In genomic region chr7:44645951-44646350, GRCm38 (mm10) we compare ENCODE assay signal across 9 mouse cellular contexts. TPM values are rescaled to one million over a fixed set of nuclear protein-coding genes. Genes with fewer than 3 reads are reported as not detected.
DNase-seq lines count a peak whose midpoint lies in the region.
"Had no signal": no experiment of that assay in that cellular context is flagged by ENCODE, and none has a peak within 500 bp of the region (broad histone marks: within the 10 kb centered on the region; RNA-seq: fewer than 3 reads in every experiment).

No protein-coding gene starts in this region.

- peak; percentile 5 for DNase-seq in embryo, embryonic 9.5 days (ENCODE audit: extremely low spot score)
- DNase-seq in embryo, embryonic 11 days, result no peak
- peak; percentile 45 for DNase-seq in retina, postnatal 1 day
- DNase-seq in retina, embryonic 14.5 days (ENCODE audit: low spot score), result no peak
- DNase-seq in kidney, adult 8-10 months, result peak; percentile 53 to 68
- DNase-seq in natural killer cell, adult 2 months (ENCODE audit: low spot score in 2 of 2), result no peak
- DNase-seq in gastrocnemius, adult 18-20 months (ENCODE audit: low spot score), result no peak
- DNase-seq in T-cell, adult 2 months (ENCODE audit: low spot score), result no peak

RNA-seq across cellular contexts. Expression of gene Myh14, which starts 24.7 kb away (rescaled TPM):
- total RNA-seq in gastrocnemius, adult 18-20 months (2021), result 10 to 100 TPM; 43.2 to 45.2 TPM
- total RNA-seq: neutrophil, adult 5-6 weeks had no signal

RNA-seq across cellular contexts. Expression of gene Kcnc3, which starts 55.5 kb away (rescaled TPM):
- total RNA-seq in gastrocnemius, adult 18-20 months (2021), result 1 to 10 TPM; 3.7 to 5.1 TPM

Comparison
In these comparisons a context has a peak if more than half of its experiments do, and no peak if none do; other contexts are left out.
1. DNase-seq: peak in embryo, embryonic 9.5 days (single experiment), retina, postnatal 1 day (single experiment) and kidney, adult 8-10 months (2 of 2); none in embryo, embryonic 11 days (single experiment), retina, embryonic 14.5 days (single experiment), natural killer cell, adult 2 months (0 of 2), gastrocnemius, adult 18-20 months (single experiment) and T-cell, adult 2 months (single experiment).